Mouse (Mus musculus): ENCODE data around the gene Utrn.

The Utrn gene

DNA sequence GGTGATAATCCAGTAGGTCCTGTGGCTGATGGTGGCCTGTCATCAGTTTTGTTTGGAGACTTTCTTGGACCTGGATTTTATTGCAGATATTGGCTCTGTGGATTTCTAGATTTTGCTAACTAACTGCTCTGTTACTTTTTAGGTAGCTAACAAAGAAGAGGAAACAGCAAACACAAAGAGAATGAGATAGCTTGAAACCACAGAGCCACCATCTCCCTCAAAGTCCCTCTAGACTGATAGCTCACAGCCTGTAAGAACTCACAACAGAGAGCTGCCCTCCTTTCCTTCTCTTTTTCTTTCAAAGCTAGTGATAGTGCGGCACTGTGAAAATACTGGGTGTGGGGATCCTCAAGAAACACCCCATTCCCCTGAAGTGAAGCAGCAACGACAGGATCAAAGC is 444.2 kb downstream of the Utrn start:
- DNase-seq (ENCODE audit: low spot score): no peak

DNA sequence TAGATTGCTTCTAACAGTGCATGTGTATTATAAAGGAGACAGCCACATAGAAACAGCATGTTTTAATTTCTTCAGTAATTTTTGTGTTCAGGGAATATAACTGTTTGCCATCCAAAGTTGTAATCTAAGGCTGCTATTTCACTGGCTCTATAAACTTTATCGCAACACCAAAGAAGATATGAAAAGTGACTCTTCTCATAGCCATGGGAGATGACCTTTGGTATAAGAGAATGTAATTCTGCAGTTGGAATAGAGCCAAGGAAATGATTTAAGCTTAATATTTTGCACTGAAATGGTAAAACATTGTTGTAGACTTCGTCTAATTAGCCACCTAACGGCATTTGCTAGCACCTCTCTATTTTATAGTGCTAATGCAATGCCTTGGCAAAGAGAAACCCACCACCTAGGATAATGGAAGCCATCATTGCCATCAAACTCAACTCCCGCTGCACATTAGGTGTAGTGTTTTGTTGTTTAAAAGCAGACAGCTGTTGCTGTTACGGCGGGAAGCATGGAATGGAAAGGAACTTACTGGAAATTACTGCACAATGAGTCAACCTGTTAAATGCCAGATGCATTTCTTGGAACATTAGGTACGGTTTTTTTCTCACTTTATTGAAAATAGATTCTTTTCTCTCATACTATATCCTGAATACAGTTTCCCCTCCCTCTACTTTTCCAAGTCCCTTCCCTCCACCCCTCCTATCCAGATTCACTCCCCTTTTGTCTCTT is 445.0 kb downstream of the Utrn start:
- DNase-seq (ENCODE audit: low spot score): no peak

DNA sequence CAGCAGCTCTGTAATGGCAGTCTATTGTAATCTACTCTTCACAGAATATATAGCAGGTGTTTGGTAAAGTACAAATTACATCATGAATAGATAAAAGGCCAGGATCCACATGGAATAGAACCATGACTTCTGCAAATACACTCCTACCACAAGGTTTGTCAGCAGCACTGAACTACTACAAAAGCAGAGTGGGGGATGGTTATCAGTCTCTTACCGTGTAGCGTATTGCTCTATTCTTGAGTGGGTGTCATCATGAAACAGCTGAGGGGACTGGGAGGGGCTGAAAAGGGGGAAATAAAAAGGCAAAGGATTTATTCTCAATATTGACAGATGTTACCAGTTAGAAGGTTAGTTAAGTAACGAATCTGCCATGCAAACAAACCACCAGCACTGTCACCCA is 454.2 kb downstream of the Utrn start:
- no peak for DNase-seq (ENCODE audit: low spot score)

DNA sequence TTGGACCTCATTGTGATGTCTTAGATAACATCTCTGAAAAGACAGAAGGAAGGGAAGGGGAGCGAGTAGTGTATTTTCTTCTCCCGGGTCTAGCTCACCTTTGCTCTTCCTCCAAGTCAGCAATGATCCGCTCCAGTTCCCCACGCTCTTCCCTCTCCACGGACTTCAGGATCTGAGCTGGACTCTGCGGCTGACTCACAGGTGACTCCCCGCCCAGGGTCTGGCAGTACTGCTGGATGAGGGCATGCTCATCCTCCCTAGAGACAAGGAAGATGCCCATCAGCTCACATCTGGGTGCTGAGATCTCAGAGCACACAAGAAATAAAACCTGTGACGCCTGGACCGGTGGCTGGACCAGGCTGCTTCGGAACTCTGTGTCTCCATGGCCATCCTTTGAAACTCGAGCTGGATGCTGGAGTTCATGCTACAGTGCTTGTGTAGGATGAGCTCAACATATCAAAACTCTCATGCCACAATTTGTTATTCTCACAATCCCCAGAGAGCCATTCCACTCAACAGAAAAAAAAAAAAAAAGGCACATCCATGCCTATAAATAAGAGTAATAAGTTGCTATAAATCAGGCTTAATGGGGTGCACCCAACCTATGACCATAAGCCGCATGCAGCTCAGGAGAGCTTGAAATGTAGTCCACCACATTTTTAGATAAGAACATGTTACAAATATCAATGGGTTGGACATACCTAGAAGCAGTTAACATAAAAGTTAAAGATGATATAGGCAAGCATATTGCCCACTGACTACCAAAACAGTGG is 462.6 kb downstream of the Utrn start:
- no peak for DNase-seq (ENCODE audit: low spot score)

- DNase-seq (ENCODE audit: low spot score): no peak
Observed at GRCm38 (mm10) chr10:12399450-12399849, 469.7 kb downstream of the Utrn start.

DNA sequence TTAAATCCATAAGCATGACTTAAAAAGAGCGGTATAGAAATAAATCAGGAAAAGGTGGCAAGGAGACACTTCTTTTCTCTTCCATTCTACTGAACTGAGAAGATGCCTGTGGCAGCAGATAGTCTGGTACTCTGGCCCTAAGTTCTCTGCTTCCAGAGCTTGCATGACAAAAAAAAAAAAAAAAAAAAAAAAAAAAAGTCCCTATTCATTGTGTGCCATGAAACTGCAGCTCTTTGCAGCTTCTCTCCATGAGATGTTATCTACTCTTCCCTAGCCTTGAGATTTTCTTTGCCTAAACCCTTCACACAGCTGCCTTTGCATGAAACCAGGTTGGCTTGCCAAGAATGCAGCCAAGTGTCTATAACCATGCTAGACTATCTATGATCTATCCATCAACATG is 489.0 kb downstream of the Utrn start:
- DNase-seq (ENCODE audit: low spot score): no peak

GRCm38 (mm10) chr10:12379123-12379522 is 490.0 kb downstream of the Utrn start:
- DNase-seq (ENCODE audit: low spot score): no peak

DNA sequence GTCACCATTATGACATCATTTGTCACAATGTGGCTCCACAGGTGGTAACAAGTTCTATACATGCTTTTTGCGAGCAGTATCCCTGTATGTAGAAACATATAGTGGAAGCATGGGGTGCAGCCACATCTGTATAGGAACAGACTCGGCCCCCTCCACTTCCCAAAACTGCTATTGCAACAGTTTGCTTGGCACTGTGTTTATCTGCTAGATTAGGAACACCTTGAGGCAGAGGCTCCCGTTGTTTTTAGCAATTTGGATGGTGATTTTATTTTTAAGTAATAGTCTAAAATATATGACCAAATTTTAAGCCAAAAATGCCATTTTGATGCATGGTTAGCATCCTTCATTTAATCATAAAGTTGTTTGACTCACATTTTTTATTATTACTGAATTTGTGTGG is 491.4 kb downstream of the Utrn start:
- DNase-seq (ENCODE audit: low spot score): no peak

- no peak for DNase-seq (ENCODE audit: low spot score)
Observed at GRCm38 (mm10) chr10:12376015-12376414, 493.1 kb downstream of the Utrn start.

DNA sequence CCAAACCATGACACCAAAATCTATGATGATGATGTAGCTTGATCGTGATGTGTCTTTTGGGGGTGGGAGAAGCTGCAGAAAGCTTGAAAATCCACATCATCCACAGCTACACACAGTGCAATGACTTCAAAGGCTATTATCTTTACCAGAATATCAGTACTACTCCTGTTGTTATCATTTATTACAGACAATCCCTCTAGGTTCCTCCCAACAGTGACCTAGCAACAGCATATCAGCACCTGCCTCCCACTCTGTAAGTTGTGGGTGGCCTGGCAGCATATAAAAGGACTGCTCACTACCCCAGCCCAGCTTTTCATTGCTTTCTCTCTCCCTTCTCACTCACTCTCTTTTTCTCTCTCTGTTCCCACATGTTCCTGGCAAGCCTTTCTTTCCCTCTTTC is 494.4 kb downstream of the Utrn start:
- DNase-seq (ENCODE audit: low spot score): no peak

DNA sequence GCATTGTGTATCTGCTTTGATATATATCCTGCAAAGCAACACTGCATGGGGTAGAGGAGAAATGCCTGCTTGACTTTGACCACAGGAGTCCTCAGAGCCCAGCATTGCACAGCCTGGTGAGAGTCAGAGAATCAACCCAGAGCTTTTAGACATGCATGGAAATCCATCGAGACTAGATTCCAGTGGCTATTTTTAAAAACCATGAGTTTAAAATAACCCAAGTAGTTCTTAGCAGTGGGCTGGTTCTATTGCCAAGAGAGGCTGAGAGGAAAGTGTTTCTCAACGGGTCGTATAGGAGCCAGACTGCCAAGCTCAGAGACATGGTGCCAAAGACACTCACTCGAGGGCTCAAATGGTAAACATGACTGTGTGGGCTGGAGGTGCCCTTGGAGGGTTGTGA is 514.6 kb downstream of the Utrn start:
- no peak for DNase-seq (ENCODE audit: low spot score)

DNA sequence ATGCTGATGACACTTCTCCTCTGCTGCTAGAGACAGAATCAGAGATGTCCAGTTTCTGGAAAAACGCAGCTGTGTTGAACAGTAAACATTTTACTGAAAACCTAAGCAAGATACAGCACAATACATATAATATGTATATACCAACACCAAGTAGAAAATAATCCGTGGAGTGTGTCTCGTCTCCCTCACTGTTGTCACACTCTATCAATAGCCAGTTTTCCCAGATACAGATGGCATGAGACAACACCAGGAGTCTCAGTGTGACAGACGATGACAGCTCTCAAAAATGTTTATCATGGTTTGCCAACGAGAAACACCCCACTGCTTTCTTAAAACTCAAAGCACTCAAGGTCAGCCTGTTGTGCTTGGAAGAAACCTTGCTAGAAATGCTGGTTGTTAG is 515.1 kb downstream of the Utrn start:
- no peak for DNase-seq (ENCODE audit: low spot score)

- no peak for DNase-seq (ENCODE audit: low spot score)
Observed at GRCm38 (mm10) chr10:12339704-12340558, 529.2 kb downstream of the Utrn start.

GRCm38 (mm10) chr10:12339005-12339703 is 530.0 kb downstream of the Utrn start:
- no peak for DNase-seq (ENCODE audit: low spot score)
